ENCODE assay signal across 19 mouse cellular contexts in the genomic region with DNA sequence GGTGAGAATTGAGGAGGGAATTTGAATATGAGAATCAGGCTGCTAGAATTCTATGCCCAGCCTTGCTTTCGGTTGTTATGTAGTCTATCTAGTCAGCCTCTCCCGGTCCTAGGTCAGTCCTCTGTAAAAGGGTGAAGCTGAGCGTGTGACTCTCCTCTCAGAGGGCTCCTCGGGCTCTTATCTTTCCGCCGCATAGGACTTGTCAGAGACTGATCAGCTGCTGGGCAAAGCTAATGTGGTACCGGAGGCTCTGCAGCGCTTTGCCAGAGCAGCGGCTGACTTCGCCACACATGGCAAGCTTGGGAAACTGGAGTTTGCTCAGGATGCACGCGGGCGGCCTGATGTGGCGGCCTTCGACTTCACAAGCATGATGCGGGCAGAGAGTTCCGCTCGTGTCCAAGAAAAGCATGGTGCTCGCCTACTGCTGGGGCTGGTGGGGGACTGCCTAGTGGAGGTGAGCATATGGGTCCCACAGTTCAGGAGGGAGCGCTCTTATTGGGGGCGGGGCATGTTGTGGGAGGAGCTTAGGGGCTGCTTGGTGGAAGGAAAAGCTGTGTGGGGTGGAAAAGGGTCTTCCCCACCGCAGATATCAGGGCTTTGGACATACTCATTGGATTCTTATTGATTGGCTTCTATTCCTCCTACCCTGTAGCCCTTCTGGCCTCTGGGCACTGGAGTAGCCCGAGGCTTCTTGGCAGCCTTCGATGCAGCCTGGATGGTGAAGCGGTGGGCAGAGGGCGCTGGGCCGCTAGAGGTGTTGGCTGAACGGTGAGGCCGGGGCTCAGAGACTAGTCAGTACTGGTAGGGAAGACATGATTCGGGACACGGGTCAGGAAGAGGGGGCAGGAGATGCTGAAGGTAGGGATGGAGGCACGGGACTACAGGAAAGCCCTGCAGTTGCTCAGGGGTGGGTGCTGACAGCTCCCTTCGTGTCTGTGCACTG. TPM values are rescaled to one million over a fixed set of nuclear protein-coding genes. Genes with fewer than 3 reads are reported as not detected.
DNase-seq lines count a peak whose midpoint lies in the region; ATAC-seq and TF ChIP-seq lines count a peak whose summit lies in the region.
"Had no signal": no experiment of that assay in that cellular context is flagged by ENCODE, and none has a peak within 500 bp of the region (broad histone marks: within the 10 kb centered on the region; RNA-seq: fewer than 3 reads in every experiment).

No protein-coding gene starts in this region.

- no peaks in the 10 kb centered on the region for H3K36me3 ChIP-seq in testis, adult 2 months (ENCODE audit: control insufficient read depth, insufficient read depth, low read length)
- H3K36me3 ChIP-seq in liver, embryonic 12.5 days: peaks cover 45% of the 10 kb centered on the region
- H3K36me3 ChIP-seq in kidney, embryonic 15.5 days: peaks cover 68% of the 10 kb centered on the region

- no peak overlapping the region for H3K9ac ChIP-seq in liver, embryonic 12.5 days
- no peak overlapping the region for H3K9ac ChIP-seq in kidney, embryonic 15.5 days
- H3K9ac ChIP-seq: embryonic facial prominence, embryonic 12.5 days; hindbrain, embryonic 12.5 days; limb, embryonic 13.5 days; midbrain, embryonic 12.5 days had no signal

- TF ChIP-seq POLR2A in testis, adult 2 months (IDR thresholded peaks at IDR 0.05; ENCODE audit: control insufficient read depth, low read depth, low read length): no peak

- peaks cover 19% of the 10 kb centered on the region for H3K4me1 ChIP-seq in testis, adult 2 months (ENCODE audit: control insufficient read depth, insufficient read depth, low read length)
- peaks cover 51% of the 10 kb centered on the region for H3K4me1 ChIP-seq in liver, embryonic 12.5 days
- H3K4me1 ChIP-seq in kidney, embryonic 15.5 days: peaks cover 24% of the 10 kb centered on the region

- H3K4me3 ChIP-seq in testis, adult 2 months (ENCODE audit: control insufficient read depth, low read depth, low read length): peak overlapping the region; percentile 36
- H3K4me3 ChIP-seq in liver, embryonic 12.5 days: no peak overlapping the region
- H3K4me3 ChIP-seq in kidney, embryonic 15.5 days (replicated peaks): no peak overlapping the region
- H3K4me3 ChIP-seq: embryonic facial prominence, embryonic 12.5 days; hindbrain, embryonic 12.5 days; limb, embryonic 13.5 days; midbrain, embryonic 12.5 days had no signal

- peak; percentile 45 to 55 for DNase-seq in cerebellum, postnatal 10 days
- no peak for DNase-seq in cerebellum, adult 8-10 months
- no peak for DNase-seq in testis, postnatal 10 days (ENCODE audit: low spot score)
- DNase-seq in right cerebral cortex, postnatal 14 days: no peak
- no peak for DNase-seq in B cell, adult 2 months
- DNase-seq: adrenal gland, adult 2 months; cerebellum, postnatal 36 days; gastrocnemius, postnatal 36 days; kidney, adult 11 months; kidney, postnatal 4 days; right cerebral cortex, postnatal 4 days; thymus, postnatal 14 days had no signal

- 46% methylated on average over 33 of the region's 33 CpGs for WGBS in liver, embryonic 12.5 days (ENCODE audit: insufficient replicate concordance)
- WGBS in kidney, embryonic 15.5 days: 76% methylated on average over 33 of the region's 33 CpGs

- H3K4me2 ChIP-seq in liver, embryonic 12.5 days: peak overlapping the region; percentile 55
- no peak overlapping the region for H3K4me2 ChIP-seq in kidney, embryonic 15.5 days
- H3K4me2 ChIP-seq: embryonic facial prominence, embryonic 12.5 days; hindbrain, embryonic 12.5 days; limb, embryonic 13.5 days; midbrain, embryonic 12.5 days had no signal

- no peaks in the 10 kb centered on the region for H3K9me3 ChIP-seq in liver, embryonic 12.5 days (replicated peaks)
- H3K9me3 ChIP-seq in kidney, embryonic 15.5 days (replicated peaks): no peaks in the 10 kb centered on the region
- H3K9me3 ChIP-seq: embryonic facial prominence, embryonic 12.5 days; hindbrain, embryonic 12.5 days; limb, embryonic 13.5 days; midbrain, embryonic 12.5 days had no signal

- ATAC-seq in liver, embryonic 12.5 days: peak; percentile 73
- no peak for ATAC-seq in kidney, embryonic 15.5 days (replicated peaks; ENCODE audit: low FRiP score)

- no peak for TF ChIP-seq CTCF in testis, adult 2 months (IDR thresholded peaks at IDR 0.05; ENCODE audit: control insufficient read depth, insufficient read depth, insufficient replicate concordance, low read depth, low read length)

- no peaks in the 10 kb centered on the region for H3K27me3 ChIP-seq in testis, adult 2 months (ENCODE audit: control insufficient read depth, insufficient read depth, low read length)
- peaks cover 4% of the 10 kb centered on the region for H3K27me3 ChIP-seq in liver, embryonic 12.5 days (replicated peaks)
- H3K27me3 ChIP-seq in kidney, embryonic 15.5 days: no peaks in the 10 kb centered on the region
- H3K27me3 ChIP-seq: embryonic facial prominence, embryonic 12.5 days; hindbrain, embryonic 12.5 days; limb, embryonic 13.5 days; midbrain, embryonic 12.5 days had no signal

- H3K27ac ChIP-seq in testis, adult 2 months (ENCODE audit: control insufficient read depth, insufficient read depth, low read depth, low read length): no peak overlapping the region
- no peak overlapping the region for H3K27ac ChIP-seq in liver, embryonic 12.5 days
- H3K27ac ChIP-seq in kidney, embryonic 15.5 days: no peak overlapping the region
- H3K27ac ChIP-seq: embryonic facial prominence, embryonic 12.5 days; hindbrain, embryonic 12.5 days; limb, embryonic 13.5 days; midbrain, embryonic 12.5 days had no signal

RNA-seq across cellular contexts. Expression of gene Mical1, which starts 5.1 kb away (rescaled TPM):
- polyA plus RNA-seq in testis, adult 2 months (2012; rRNA removed): 1.6 and 2.4 TPM in 2 replicates
- 10.6 TPM in 2 replicates for polyA plus RNA-seq in liver, embryonic 12.5 days (2016; fragmentation: Nextera tagmentation; extraction: Ambion mirVana)
- 31.5 and 39.3 TPM in 2 replicates for polyA plus RNA-seq in kidney, embryonic 15.5 days (2015; fragmentation: Nextera tagmentation; extraction: Ambion mirVana)

RNA-seq across cellular contexts. Expression of gene Smpd2, which starts 9.0 kb away (rescaled TPM):
- 21.3 and 22.7 TPM in 2 replicates for polyA plus RNA-seq in testis, adult 2 months (2012; rRNA removed)
- 12.2 and 13.4 TPM in 2 replicates for polyA plus RNA-seq in liver, embryonic 12.5 days (2016; fragmentation: Nextera tagmentation; extraction: Ambion mirVana)
- 59.6 and 72.0 TPM in 2 replicates for polyA plus RNA-seq in kidney, embryonic 15.5 days (2015; fragmentation: Nextera tagmentation; extraction: Ambion mirVana)

RNA-seq across cellular contexts. Expression of gene Ppil6, which starts 9.0 kb away (rescaled TPM):
- 25.9 and 29.4 TPM in 2 replicates for polyA plus RNA-seq in testis, adult 2 months (2012; rRNA removed)
- polyA plus RNA-seq in liver, embryonic 12.5 days (2016; fragmentation: Nextera tagmentation; extraction: Ambion mirVana): 0.12 TPM in 1 of 2 replicates, not detected in the other
- 2.4 and 2.6 TPM in 2 replicates for polyA plus RNA-seq in kidney, embryonic 15.5 days (2015; fragmentation: Nextera tagmentation; extraction: Ambion mirVana)

RNA-seq across cellular contexts. Expression of gene Zbtb24, which starts 31.0 kb away (rescaled TPM):
- polyA plus RNA-seq in testis, adult 2 months (2012; rRNA removed): 8.2 and 9.1 TPM in 2 replicates
- polyA plus RNA-seq in liver, embryonic 12.5 days (2016; fragmentation: Nextera tagmentation; extraction: Ambion mirVana): 7.3 and 8.5 TPM in 2 replicates
- 18.3 and 19.8 TPM in 2 replicates for polyA plus RNA-seq in kidney, embryonic 15.5 days (2015; fragmentation: Nextera tagmentation; extraction: Ambion mirVana)

RNA-seq across cellular contexts. Expression of gene Cd164, which starts 38.0 kb away (rescaled TPM):
- 216 and 279 TPM in 2 replicates for polyA plus RNA-seq in testis, adult 2 months (2012; rRNA removed)
- 83.6 TPM in 2 replicates for polyA plus RNA-seq in liver, embryonic 12.5 days (2016; fragmentation: Nextera tagmentation; extraction: Ambion mirVana)
- polyA plus RNA-seq in kidney, embryonic 15.5 days (2015; fragmentation: Nextera tagmentation; extraction: Ambion mirVana): 180 and 188 TPM in 2 replicates

Comparison
In these comparisons a context has a peak if more than half of its experiments do, and no peak if none do; other contexts are left out.
1. DNase-seq: peak in cerebellum, postnatal 10 days (2 of 2); none in cerebellum, adult 8-10 months (single experiment), testis, postnatal 10 days (single experiment), right cerebral cortex, postnatal 14 days (single experiment) and B cell, adult 2 months (0 of 2).